Mouse (Mus musculus) layer of hippocampus, adult 8-10 months (tissue): ENCODE measurements around the gene Cdh23. TPM values are rescaled to one million over a fixed set of nuclear protein-coding genes. Genes with fewer than 3 reads are reported as not detected.

Experiments used
- DNase-seq, 2 experiments: peaks; one replicate each; pipeline ENCODE4 v3.0.0; 2022; ENCODE audit warnings: low spot score in 2 of 2
- total RNA-seq, 4 experiments: library from RNA; stranded (reverse); gene quantifications; 2 replicates each; pipeline ENCODE4 v1.2.4; 2022

The Cdh23 gene
- total RNA-seq, 4 experiments from 2014 or later, result 3.5 to 5.6 (median 4.0) TPM

DNA sequence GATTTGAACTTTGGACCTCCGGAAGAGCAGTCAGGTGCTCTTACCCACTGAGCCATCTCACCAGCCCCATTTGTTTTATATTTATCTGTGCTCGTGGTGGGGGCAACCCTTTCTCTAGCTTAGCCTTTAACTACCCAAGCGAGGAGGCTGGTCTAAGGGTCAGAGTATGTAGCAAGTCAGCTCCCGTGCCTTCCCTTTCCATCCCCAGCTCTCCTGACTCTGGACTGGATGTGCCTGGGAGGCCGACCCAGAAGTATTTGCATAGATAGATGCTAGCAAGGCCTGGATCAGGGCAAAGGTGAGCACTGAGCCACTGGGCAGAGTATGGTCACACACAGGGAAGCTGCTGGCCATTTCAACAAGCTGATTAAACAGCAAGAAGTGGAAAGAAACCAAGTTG, 12.5 kb upstream of the Cdh23 start:
- DNase-seq, result no peak

DNA sequence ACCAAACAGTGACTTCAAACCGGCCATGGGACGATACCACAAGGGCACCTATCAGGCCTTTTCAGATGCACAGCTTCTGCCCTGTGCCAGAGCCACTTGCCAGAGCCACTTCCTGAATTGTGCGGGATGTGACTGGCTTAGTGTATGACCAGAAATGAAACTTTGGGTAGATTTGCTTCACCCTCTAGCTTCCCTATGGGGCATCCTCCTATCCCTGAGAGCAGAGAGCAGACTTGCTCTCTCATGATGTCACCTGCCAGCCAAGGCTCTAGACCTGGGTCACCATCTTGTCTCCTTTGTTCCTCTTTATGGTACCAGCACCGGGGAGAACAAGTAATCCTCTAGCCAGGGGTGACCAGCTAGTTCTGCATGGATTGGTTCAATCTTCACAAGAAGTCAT, 10.0 kb upstream of the Cdh23 start:
- no peak for DNase-seq

DNA sequence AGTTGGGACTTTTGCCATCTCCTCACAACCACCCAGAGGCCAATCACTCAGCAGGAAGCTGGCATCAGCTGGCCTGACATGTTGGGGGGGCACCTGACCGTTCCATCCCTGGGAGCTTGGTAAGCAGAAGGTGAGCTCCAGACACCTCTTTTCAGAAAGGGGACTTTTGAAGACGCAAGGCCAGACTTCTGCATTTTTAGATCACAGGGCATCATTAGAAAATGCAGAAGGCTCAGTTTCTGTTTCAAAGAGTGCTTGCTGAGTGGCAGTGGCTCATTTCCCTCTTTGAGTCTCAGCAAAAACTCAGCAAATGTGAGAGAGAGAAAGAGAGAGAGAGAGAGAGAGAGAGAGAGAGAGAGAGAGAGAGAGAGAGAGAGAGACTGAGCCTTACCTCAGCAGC, 8.8 kb upstream of the Cdh23 start:
- no peak for DNase-seq

DNA sequence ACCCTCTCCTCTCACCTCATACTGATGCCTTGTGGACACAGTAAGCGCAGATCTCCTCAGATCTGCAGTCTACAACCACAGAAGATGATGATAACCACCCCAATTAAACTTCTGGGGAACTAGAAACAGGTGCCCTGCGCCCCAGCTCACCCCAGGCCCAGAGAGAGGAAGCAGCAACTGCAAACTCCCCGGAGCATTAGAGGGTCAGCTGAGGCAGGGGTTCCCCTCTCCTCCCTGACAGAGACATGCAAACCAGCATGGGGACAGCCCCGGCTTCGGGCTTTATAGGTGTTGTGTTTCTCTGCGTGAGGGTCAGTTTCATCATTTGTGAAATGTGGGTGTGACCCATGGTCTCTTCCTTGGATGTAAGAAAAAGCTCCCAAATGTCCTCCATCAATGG, 1.5 kb upstream of the Cdh23 start:
- no peak for DNase-seq

DNA sequence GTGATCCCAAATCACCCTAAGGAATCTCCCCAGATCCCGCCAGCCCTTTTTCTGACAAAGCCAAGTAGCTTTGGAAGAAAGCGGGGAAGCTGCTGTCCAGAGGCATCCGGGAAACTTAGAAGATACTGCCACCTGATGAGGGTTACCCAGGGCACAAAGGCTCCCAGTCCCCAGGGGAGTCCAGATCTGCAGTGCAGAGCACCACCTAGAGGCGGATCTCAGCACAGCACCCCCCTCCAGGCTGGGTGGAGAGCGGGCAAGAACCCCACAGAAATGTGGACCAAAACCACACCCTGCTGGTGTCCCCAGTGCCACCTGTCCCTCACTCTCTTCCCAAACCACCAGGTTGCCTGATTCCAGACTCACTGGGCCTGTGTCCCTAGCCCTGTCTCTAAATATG, 685 bp upstream of the Cdh23 start:
- DNase-seq, result peak in 1 of 2 experiments; percentile 62

DNA sequence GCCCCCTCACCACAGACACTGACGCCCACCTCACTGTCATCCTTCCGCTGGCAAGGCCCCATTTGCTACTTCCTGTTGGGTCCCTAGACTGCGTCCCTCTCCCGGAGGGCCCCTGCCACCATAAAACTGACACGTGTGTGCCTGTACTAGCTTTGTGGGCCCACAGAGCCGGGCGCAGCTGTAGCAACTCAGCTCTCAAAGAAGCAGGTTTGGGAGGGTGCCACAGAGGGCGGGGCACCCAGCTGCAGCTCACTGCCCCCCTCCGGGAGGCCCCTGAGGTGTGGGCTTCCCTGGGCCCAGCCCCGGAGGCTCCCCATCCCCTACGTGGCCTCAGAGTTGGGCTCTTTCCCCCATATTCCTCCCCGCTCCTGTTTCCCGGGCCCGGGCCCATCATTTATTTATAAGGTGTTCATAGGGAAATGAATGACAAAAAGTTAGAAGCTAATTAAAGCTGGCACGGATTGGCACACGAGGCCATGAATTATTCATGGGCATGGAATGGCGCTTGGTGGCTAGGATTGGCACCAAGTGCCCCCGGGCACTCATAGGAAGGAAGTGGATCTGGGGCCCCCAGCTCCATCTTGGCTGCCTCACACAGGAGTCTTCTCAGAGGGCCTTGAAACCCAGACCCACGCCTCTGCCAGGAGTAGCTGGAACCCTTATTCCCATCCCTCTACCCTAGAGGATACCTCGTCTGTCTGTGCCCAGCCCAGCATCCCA, 4.5 kb downstream of the Cdh23 start:
- peak in 1 of 2 experiments; percentile 21 for DNase-seq

DNA sequence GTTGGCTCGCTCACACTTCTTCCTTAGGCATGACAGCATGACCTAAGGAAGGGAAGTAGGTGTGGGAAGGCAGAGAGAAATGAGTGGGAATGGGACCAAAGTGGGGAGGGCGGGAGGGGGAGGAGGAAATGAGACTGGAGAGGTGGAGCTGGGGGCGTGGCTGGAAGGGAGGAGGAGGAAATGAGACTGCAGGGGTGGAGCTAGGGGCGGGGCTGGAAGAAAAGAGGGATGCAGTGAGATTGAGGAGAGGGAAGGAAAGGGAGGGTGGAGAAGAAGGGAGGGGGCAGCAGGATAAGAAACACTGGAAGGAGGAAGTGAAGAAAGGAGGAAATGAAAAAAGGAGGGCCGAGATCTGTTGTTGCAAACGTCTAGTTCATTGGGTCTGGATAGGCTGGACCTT, 5.3 kb downstream of the Cdh23 start:
- DNase-seq, result no peak

DNA sequence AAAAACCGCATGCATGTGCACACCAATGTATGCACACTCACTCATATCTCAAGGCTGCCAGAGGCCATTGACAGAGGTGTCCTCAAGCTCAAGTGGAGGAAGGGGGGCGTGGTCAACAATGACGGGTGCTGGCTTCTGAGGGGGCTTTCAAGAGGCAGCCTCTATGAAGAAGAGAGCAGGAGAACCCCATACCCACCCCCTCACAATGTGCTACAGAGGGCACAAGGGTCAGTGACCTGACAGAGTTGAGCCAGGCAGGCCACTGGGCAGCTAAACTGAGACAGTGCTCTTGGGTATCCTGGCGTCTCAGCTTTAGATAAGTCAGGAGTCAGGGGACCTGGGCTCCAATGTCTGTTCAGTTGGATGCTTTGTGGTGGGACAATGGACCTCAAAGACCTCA, 6.9 kb downstream of the Cdh23 start:
- no peak for DNase-seq

DNA sequence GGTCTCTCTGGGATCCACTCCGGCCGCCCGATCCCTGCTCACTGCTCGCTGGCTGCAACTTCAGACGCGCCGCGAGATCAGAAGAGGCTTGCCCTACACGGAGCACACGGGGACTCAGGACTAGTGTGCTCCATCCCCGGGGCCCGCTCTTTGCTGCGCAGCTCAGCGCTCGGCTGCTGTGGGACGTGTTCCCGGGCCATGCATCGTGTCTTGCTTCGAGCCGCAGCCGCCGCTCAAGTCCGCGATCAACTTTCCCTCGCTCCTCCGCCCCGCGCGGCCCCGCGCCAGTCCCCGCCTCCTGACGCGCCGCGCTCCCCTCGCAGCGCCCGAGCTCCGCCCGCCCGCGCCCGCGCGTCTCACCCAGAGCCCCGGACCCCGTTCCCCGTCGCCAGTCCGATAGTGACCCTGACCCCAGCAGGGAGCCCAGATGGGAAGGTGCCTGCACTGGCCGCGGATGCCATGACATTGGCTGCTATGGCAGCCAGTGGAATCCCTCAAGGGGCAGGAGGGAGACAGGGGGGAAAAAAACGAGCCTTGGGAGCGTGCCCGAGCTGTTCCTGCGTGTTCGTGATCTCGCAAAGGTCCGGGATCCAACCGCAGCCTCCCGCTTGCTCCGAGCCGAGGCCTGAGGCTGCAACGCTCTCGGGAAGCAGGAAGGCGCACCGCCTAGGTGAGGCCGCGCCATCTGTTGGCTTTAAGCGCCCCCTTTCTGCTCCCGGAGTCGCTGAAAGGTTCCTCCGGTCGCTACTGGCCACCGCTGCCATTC, 9.1 kb downstream of the Cdh23 start:
- peak in 1 of 2 experiments; percentile 31 for DNase-seq

DNA sequence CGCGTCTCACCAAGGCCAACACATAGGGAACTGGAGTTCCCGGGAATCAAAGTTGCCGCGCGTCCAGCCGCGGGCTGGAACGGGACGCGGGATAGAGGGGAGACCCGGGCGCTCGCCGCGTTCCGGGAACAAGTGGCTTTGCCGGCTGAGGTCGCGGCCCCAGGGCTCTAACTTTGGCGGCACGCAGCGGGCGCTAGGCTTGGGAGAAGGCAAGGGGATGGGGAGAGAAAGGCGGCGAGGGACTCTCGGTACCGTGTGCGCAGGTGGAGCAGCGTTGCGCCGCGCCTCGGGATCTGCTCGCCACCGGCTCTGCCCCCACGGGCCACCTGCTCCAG, 9.7 kb downstream of the Cdh23 start:
- DNase-seq, result no peak

DNA sequence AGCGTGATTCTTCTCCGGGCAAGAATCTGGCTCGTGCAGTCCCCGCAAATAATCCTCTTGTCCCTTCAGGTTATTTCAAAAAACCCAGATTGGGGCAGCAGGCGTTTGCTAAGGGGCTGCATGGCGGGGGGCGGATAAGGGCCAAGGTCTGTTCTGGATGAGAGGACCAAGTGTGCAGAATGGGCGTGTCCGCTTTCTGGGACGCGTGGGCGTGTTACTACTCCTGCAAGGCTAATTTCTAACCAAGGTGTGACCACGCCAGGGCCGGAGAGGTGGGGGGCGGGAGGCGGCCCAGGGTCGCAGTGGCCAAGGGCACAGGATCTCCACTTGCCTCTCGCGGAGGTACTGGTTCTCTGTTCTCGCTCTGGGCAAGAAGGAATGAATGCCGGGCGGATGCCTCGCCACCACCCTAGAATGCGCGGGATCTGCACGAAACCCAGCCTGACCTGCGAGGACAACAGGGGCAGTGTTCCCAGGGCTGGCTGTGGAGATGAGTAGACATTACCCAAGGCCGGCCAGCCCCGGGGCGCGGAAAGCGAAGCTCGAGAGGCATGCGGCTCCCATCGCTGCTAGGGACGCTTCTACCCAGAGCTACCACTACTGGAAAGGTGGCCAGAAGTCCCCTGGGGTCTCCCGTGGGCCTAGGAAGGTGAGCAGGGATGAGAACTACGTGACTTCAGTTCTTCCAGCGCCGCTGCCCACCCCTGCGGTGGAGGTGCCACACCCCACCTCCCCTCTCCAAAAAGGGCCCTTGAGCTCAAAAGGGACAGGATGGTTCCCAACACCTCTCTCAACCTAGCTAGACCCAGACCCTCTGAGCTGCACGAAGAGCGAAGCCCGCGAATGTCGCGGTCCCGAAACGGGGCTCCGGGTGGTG, 10.3 kb downstream of the Cdh23 start:
- DNase-seq, result no peak

DNA sequence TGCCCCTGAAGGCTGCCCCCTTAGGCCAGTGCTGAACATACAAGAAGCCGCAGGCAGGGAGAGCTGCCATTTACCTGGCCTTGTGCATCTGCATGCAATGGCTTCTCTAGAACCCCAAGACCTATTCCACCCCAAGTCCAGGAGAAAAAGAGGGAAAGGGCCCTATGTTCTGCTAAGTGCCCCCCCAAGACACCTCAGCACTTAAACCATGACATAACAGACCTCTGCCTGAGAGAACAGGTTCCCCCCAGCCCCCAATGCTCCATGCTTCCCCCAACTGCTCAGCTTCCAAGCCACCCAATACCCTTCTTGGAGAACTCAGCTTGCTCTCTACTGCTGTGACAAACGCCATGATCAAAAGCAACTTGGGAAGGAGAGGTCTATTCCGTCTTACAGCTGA, 17.4 kb downstream of the Cdh23 start:
- no peak for DNase-seq

DNA sequence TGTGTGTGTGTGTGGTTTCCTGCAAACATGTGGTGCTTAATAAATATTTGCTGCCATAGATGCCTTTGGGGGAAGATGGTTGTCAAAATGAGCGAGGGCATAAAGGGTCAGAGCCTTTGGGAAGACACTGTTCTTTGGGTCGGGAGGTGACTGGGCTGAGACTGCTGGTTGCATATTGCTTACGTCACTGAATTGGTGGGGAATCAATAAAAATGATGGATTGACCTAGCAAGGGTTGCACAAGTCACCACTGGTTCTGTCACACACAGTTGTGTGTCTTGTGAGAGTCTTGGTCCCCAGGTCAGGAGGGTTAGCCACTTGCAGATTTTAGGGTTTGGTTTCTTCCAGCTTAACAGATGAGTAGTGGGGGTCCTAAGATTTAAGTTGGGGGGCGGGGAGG, 19.0 kb downstream of the Cdh23 start:
- DNase-seq, result no peak

DNA sequence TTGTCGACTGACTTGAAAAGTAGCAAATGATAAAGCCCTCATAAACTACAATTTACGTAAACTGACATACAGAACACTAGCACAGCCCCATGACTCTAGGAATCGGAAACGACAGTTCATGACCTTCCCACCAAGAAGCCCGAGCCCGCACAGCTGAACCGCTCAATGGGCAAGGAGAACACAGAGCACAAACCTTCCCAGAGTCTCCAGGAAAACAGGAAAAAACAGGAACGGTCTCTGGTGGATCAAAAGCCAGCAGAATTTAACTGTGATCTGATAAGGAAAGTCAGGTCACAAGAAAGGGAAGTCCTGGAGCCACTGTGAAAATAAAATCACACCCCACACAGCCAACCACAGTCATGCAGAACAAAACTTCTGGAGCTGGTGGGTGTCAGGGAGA, 26.1 kb downstream of the Cdh23 start:
- DNase-seq, result no peak

DNA sequence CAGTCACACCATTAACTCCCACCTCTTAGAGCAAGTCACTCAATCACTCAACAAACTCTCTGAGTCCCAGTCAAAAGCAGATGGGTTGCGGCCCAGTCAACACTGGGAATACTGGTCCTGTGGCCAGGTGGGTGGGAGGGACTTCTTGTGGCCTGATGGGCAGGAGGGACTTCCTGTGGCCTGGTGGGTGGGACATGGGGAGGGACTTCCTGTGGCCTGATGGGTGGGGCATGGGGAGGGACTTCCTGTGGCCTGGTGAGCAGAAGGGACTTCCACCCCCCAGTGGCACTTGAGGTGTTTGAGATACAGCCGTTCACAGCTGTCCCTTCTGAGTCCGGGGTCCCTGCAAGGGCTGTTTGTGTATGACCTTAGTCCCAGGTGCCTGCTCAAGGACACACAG, 27.7 kb downstream of the Cdh23 start:
- DNase-seq, result no peak

DNA sequence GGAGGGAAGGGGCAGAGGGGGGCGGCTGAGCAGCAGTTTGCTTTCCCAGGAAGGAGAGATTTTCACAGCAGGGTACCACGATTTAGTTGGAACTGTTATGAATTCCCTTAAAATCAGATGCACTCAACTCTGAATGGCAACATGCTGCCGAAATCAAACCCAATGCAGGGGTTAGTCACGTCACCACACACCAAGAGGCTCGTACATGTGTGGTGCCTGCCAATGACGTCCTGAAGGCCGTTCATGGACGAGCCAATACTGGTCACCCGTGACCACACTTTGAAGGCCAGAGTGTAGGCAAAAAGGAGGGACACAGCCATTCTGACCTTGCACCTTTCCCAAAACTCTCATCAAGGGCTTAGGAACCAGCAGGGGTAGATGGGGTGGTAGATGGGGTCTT, 35.3 kb downstream of the Cdh23 start:
- no peak for DNase-seq

DNA sequence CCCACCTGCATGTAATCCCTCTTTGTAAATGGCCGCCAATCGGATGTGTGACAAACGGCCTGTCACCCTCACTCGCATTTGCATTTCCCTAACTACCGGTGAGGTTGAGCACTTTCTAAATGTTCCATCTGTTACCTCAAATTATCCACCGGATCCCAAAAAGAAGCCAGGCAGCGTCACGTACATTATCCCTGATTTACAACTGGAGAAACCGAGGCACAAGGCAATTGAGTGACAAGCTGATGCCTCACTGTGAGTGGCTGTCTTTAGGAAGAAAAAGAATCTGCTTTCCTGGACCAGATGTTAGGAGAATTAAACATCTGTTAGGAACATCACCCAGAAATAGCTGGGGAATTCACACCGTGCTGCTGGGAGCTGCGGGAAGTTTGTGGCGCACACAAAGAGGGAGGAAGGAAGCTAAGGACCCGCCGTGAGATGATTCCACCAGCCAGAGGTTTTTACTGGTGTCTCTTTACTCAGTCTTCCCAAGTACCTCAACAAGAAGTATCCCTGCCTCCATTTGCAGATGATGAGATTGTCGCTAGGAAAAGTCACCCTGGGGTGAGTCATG, 36.8 kb downstream of the Cdh23 start:
- no peak for DNase-seq

DNA sequence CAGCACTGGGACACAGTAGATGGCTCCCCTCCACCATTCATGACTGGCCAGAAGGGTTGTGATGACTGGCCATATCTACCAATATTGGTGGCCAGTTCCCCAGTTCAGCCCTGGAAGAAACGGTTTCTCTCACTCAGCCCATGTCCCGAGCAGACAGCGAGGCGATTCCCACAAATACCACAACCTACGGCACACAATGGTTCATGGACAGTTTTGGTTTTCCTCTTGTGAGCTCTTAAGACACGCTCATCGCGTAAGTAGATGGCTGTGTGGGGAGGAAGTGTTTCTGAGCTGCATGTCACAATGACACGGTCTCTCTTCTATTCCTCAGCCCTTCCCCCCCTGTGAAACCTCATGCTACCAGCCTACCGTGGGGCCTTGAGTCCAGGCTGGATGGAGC, 38.1 kb downstream of the Cdh23 start:
- no peak for DNase-seq

DNA sequence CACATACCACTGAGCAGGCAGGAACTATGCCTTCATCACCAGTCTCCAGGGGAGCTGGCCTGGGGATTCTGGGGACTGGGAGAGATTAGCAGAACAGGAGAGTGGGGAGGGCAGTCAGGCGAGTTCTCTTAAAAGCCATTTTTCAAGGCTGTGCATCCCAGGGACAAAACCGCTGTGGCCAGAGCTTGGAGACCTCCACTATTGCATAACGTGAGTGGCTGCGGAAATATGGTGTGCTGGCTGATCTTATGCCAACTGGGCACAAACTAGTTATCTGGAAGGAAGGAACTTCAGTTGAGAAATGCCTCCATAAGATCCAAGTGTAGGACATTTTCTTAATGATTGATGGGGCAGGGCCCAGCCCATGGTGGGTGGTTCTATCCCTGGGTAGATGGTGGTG, 42.6 kb downstream of the Cdh23 start:
- DNase-seq, result no peak

DNA sequence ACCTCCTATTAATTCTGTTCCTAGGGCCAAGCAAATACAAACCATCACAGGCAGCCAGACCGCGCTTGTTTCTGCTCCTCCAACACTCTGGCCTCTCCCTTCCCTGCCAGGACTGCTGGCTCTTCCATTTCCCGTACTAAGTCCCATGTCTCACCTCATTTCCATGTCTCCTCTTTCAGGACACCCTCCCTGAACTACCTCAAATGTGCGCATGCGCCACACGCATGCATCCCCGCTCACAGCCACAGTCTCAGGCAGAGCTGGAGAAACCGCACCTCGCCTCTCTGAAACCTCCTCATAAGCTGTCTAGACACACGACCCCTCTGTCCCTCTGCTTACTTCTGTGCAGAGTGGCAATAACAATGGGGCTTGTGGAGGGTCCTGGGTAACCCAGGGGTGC, 43.2 kb downstream of the Cdh23 start:
- DNase-seq, result no peak

DNA sequence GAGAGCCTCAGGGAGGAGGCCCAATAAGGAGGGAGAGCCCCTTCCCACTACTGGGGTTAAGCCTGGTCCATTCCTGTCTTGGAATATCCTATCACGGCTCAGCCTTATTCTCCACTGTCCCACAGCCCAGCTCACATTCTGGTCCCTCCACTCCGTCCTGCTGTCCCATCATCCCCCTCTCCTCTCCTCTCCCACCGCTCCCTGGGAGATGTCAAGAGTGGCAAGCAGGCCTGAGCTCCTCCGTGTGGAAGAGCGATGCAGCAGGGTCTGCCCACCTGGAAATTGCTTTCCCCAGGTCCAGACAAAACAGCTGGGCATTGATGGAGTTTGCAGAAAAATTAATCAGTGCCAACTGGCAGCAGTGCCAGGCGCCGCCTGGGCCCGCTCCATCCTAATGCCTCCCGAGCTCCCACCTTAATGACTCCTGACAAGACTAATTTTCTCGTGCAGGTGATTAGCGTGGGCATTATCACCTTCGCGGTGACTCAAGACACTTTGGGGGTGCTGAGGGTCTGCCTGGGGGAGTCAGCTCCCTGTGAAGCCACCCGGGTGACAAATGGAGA, 52.1 kb downstream of the Cdh23 start:
- no peak for DNase-seq

DNA sequence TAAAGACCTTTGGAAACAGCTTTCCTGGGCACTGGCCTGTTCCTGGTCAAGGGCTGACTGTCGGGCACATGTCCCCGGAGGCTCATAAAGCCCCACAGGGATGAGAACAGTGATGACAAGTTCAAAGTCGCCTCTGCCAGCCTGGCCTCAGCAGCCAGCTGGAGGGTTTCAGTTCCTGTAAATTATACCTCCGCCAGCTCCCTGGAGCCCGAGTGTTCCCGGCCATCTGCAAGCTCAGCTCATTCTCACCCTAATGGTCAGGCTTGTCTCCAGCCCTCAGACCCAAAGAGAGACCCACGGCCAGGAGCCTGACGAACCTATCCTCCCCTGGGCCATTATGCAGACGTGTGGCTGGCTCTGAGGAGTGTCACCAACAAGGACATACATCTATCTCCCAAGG, 57.0 kb downstream of the Cdh23 start:
- DNase-seq, result peak in 1 of 2 experiments; percentile 5
